Mouse (Mus musculus) lung, adult 2 months (tissue): ENCODE results near the gene Prdx1.

Source experiments
- CTCF ChIP-seq: fragments of 200-500 bp; IDR thresholded peaks from 2 replicates; pipeline ENCODE4 v1.5.1; 2011; ENCODE audit warnings: mild to moderate bottlenecking, low read length, control low read depth; ENCODE audit not compliant: insufficient read depth
- POLR2A ChIP-seq: fragments of 200-500 bp; IDR thresholded peaks from 2 replicates; pipeline ENCODE4 v1.6.1; 2011; ENCODE audit warnings: low read depth, mild to moderate bottlenecking, control low read depth, low read length, borderline replicate concordance; ENCODE audit errors: extremely low read depth

- TF ChIP-seq POLR2A (no peak), CTCF (no peak)
These were observed 40.1 kb downstream of the Prdx1 start for GRCm38 (mm10) chr4:116725444-116725843.
